Mouse (Mus musculus) cerebellum, postnatal 25 days (tissue): ENCODE measurements around the gene Vezf1.

ENCODE experiments used
- DNase-seq, 2 experiments: peaks; one replicate each; pipeline ENCODE4 v3.0.0; 2021; ENCODE audit warnings: mixed read lengths in 2 of 2

Gene Vezf1

GRCm38 (mm10) chr11:88099599-88100023, 31.5 kb downstream of the Vezf1 start:
- peak in 1 of 2 experiments; percentile 57 for DNase-seq

- DNase-seq = no peak
These were observed 32.1 kb downstream of the Vezf1 start for GRCm38 (mm10) chr11:88100170-88100569.

- DNase-seq = no peak
These were observed 35.3 kb downstream of the Vezf1 start for GRCm38 (mm10) chr11:88103214-88103941.

- no peak for DNase-seq
These were observed 37.6 kb downstream of the Vezf1 start for GRCm38 (mm10) chr11:88105494-88106291.

DNA sequence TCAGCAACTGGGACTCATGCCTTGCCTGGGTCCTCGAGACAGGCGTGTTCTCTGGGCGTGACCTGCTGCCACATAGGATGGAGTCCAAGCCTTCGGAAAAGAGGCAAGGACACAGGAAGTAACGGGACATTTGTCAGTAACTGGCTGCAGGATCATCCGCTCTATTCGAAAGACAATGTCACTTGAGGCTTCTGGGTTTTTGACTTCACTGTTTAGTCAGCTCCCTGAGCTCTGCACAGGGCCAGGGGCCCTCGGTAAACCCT, 38.1 kb downstream of the Vezf1 start:
- DNase-seq = no peak

GRCm38 (mm10) chr11:88107365-88107764, 39.3 kb downstream of the Vezf1 start:
- no peak for DNase-seq

- DNase-seq = no peak
These were observed 42.0 kb downstream of the Vezf1 start for GRCm38 (mm10) chr11:88110031-88110594.

- no peak for DNase-seq
These were observed 44.0 kb downstream of the Vezf1 start for GRCm38 (mm10) chr11:88112078-88112477.

DNA sequence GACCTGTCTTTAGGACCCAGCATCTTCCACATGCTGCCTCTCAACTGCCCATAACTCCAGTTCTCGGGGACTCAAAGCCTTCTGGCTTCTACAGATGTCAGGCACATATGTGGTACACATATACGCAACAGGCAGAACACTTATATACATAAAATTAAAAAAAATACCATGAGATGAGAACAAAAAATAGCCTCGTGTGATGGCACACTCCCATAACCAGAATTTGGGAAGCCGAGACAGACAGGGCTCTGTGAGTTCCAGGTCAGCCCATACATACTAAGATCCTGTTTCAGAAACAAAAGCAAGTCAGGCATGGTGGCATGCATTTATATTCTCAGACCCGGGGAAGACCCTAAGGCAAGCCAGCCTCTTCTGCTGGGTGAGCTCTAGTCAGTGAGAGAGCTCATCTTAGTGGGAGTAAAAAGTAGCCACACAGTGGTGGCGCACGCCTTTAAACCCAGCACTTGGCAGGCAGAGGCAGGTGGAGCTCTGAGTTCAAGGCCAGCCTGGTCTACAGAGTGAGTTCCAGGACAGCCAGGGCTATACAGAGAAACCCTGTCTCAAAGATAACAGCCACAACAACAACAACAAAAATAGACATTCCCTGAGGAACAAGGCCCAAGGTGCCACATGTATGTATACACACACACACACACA, 44.7 kb downstream of the Vezf1 start:
- no peak for DNase-seq

- DNase-seq = no peak
These were observed 45.6 kb downstream of the Vezf1 start for GRCm38 (mm10) chr11:88113543-88114271.

DNA sequence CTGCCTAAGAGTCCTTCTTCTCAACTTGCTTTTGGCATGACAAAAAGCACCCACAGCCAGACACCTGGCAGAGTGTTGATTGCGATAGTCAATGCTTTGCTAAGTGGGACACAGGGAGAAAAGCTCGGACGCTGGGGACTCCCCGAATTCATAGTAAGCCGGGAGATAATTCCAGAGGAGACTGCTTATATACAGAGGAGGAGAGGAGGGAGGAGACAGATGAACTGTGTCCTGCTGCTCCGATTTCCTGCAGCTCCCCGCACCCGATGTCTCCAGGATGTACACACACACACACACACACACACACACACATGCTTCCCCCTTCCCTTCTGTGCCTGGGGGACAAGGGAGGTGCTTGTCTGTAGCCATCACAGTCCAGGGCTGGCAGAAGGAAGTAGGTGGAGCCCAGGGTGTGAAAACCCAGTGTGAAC, 46.8 kb downstream of the Vezf1 start:
- DNase-seq = peak in 1 of 2 experiments; percentile 36

GRCm38 (mm10) chr11:88116568-88116967, 48.5 kb downstream of the Vezf1 start:
- no peak for DNase-seq

DNA sequence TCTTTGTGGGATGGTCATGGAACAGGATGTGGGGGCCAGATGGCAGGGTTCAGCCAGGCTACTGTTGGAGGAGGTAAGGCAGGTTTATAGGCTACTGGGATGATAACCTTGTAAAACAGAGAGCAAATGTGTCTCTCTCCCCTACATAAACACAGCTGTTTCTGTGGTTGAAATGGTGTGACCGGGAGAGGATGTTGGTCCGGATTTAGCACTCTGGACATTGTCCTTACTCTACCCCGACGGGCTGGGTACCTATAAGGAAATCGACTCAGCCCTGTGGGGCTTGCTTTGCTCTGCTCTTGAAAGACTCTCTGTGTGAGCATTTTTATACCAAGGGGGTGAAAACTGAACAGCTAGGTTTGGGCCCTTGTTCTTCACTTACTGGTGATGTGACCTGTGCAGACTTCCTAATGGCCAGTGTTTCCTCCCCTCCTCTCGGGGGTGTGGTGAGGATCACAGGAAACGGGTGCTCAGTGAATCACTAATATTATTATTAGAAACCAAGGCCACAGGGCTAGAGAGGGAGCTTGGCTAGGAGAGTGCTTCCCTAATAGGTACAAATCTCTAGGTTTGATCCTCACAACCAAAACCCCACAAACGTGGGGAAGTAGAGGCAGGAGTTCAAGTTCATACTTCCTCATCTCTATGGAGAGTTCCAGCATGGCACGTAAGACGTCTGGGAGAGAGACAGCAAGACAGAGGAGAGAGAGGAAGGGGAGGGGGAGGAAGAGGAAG, 49.4 kb downstream of the Vezf1 start:
- DNase-seq = no peak

- DNase-seq = peak in 1 of 2 experiments; percentile 17
These were observed 50.0 kb downstream of the Vezf1 start for GRCm38 (mm10) chr11:88118091-88118440.

DNA sequence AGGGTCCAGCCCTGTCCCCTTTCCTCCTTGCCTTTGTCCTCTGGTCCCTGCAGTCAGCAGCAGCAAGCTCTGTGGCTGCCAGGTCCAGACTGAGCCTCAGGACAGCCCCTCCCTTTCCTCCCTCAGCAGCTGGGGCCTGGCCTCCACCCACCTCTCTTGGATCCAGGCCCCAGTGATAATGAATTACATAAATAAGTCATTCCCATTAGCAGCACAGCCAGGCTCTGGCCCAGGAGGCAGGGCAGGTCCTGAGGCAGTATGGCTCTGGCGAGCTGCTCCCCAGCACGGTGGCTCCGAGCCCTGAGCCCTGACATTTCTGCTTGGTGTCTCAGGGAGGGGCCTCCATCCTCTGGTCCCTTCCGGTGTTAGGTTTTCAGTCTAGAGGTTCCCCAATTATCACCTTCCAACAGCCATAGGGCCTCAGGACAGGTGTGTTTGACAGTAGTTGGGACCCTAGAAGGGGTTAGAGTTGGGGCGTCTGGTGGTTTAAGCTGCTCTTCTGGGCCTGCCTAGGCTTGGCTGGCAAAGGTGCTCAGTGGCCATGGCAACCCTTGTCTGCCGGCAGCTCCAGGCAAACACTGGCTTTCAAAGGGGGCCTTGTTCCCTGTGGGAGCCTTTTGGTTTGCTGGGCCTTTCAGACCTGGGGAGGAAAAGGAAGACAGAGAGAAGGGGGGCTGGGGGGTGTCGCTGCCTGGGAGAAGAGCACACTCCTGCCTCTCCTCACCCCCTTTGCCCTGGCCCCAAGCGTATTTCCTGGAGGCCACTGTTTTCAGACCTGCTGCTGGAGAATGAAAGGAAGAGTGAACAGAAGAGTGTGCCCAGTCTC, 51.0 kb downstream of the Vezf1 start:
- peak; percentile 77 to 81 for DNase-seq

- DNase-seq = no peak
These were observed 54.5 kb downstream of the Vezf1 start for GRCm38 (mm10) chr11:88122545-88122944.

DNA sequence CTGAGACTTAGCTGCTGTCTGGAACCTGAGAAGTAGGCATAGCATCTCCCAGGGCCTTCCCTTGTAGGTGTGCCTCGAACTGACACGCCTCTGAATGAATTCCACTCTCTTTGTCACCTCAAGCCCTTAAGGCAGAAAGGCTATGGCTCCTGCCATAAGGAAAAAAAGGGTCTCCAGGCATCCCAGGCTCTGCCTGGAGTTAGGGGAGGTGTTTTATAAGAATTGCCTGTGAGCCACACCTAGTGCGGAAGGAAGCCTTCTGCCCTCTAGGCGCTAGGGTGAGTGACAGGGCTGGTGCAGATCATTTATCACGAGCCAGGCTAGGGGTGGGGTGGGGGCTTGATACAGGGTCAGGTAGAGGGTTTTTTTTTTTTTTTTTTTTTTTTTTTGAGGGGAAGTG, 54.9 kb downstream of the Vezf1 start:
- no peak for DNase-seq

GRCm38 (mm10) chr11:88123731-88124130, 55.7 kb downstream of the Vezf1 start:
- no peak for DNase-seq

GRCm38 (mm10) chr11:88125483-88125882, 57.4 kb downstream of the Vezf1 start:
- no peak for DNase-seq

GRCm38 (mm10) chr11:88126306-88126793, 58.3 kb downstream of the Vezf1 start:
- no peak for DNase-seq

DNA sequence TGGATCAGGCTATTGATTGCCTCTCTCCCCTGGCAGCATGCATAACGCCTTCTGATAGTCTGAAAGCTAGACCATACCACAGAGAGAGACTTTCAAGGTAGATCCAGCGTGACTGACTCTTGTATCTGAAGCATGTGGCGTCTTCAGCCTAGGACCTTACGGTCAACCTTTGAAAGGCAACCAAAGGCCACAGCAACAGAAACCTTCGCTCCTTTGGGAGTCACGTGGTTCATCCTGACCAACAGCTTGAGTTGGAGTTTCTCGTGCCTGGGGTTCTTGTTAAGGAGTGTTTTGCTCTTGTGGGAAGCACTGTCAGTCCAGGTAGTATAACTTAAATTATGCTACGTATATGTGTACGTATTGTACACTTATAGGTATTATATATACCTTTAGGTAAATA, 60.4 kb downstream of the Vezf1 start:
- DNase-seq = no peak
